Mouse (Mus musculus) midbrain, embryonic 11.5 days (tissue): ENCODE measurements around the gene Cx3cr1. TPM values are rescaled to one million over a fixed set of nuclear protein-coding genes. Genes with fewer than 3 reads are reported as not detected.

Source experiments
- ATAC-seq: fragments of 200-750 bp; cut with Nextera tagmentation; 2 replicates; pipeline ENCODE4 v1.8.0; 2017; ENCODE audit warnings: moderate TSS enrichment, moderate library complexity; ENCODE audit not compliant: low FRiP score
- DNase-seq: peaks from one replicate; pipeline ENCODE4 v3.0.0; 2015; ENCODE audit warnings: low spot score; ENCODE audit errors: missing footprints
- H3K27ac ChIP-seq: fragments of 300-500 bp; sonication (generic); 2 replicates; pipeline ENCODE4 v1.5.1; 2014; ENCODE audit warnings: low read depth, low read length
- H3K27me3 ChIP-seq: fragments of 300-500 bp; sonication (generic); 2 replicates; pipeline ENCODE4 v1.6.1; 2014; ENCODE audit warnings: mild to moderate bottlenecking, low read length, moderate library complexity, mixed read lengths; ENCODE audit not compliant: control insufficient read depth, insufficient read depth
- H3K36me3 ChIP-seq: fragments of 300-500 bp; sonication (generic); 2 replicates; pipeline ENCODE4 v1.6.1; 2014; ENCODE audit warnings: mild to moderate bottlenecking, low read length, moderate library complexity, mixed read lengths; ENCODE audit not compliant: control insufficient read depth, insufficient read depth
- H3K4me1 ChIP-seq: fragments of 300-500 bp; sonication (generic); 2 replicates; pipeline ENCODE4 v1.6.1; 2014; ENCODE audit warnings: low read length; ENCODE audit not compliant: control insufficient read depth, insufficient read depth
- H3K4me2 ChIP-seq: fragments of 300-500 bp; sonication (generic); 2 replicates; pipeline ENCODE4 v1.6.1; 2014; ENCODE audit warnings: mild to moderate bottlenecking, moderate library complexity
- H3K4me3 ChIP-seq: fragments of 300-500 bp; sonication (generic); 2 replicates; pipeline ENCODE4 v1.5.1; 2014; ENCODE audit warnings: low read depth, low read length
- H3K9ac ChIP-seq: fragments of 300-500 bp; sonication (generic); 2 replicates; pipeline ENCODE4 v1.6.1; 2014; ENCODE audit warnings: low read length
- H3K9me3 ChIP-seq: fragments of 300-500 bp; sonication (generic); 2 replicates; pipeline ENCODE4 v1.6.1; 2016; ENCODE audit warnings: low read length; ENCODE audit not compliant: control insufficient read depth
- WGBS: fragments of 180-500 bp; shearing (Covaris S2); extraction: QIAGEN DNeasy Blood & Tissue Kit; methylation state at CpG from one replicate; pipeline ENCODE4 v1.1.7; 2014; 5-methylcytosine and 5-hydroxymethylcytosine counted together
- polyA plus RNA-seq: library from polyadenylated mRNA; unstranded; fragments of >200 nt; fragmentation: Nextera tagmentation; extraction: Ambion mirVana; gene quantifications from 2 replicates; pipeline ENCODE4 v1.2.1, GENCODE M21; 2014

The Cx3cr1 gene
- polyA plus RNA-seq, 1 experiment from 2014 or later, result 2.9 TPM

DNA sequence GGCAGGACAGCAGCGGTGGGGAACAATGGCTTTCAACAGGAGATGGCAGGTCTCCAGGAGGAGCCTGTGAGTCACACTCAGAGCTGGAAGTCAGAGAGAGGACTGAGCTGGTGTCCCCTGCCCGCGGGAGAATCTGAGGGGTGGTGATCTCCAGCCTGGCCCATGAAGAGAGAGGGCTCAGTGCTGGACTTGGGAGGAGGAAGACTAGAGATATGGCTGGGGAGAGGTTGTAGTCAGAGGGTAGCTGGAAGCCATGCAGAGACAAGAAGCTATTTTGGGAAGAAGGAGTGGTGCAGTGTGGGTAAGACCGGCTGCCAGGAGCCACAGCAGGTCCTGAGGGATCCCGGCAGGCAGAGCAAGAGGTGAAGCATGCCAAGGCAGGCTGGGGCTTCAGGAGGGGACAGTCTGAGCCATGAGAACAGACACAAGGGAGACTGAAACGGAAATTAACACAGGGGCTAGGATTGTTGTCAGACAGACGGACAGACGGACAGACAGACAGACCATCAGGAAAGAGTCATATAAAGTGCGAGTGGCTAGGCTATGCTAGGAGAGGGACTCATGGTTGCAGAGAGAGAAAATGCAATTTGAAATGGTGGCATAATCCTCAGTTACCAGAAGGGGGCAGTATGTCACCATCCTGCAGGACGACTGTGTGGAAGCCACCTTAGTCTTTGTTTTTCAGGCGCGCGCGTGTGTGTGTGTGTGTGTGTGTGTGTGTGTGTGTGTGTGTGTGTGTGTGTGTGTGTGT lies 42.1 kb downstream of the Cx3cr1 start:
- 34% methylated on average over 13 of the region's 14 CpGs for WGBS
- Histone ChIP-seq H3K27ac (no peak overlapping the region), H3K9ac (no peak overlapping the region), H3K27me3 (no peaks in the 10 kb centered on the region), H3K4me2 (no peak overlapping the region), H3K36me3 (no peaks in the 10 kb centered on the region), H3K4me3 (no peak overlapping the region), H3K4me1 (no peaks in the 10 kb centered on the region), H3K9me3 (no peaks in the 10 kb centered on the region)
- ATAC-seq (peak; percentile 52; the same call in 1 of the 2 replicates), DNase-seq (peak; percentile 93)

- ATAC-seq, result no peak
- H3K4me2 ChIP-seq, result no peak overlapping the region
- no peak overlapping the region for H3K27ac ChIP-seq
- no peak for DNase-seq
- H3K4me3 ChIP-seq, result no peak overlapping the region
- H3K9me3 ChIP-seq, result no peaks in the 10 kb centered on the region
- no peaks in the 10 kb centered on the region for H3K4me1 ChIP-seq
- no peaks in the 10 kb centered on the region for H3K36me3 ChIP-seq
- no peaks in the 10 kb centered on the region for H3K27me3 ChIP-seq
- WGBS, result 78% methylated on average over 5 of the region's 5 CpGs
- no peak overlapping the region for H3K9ac ChIP-seq
These were observed 45.1 kb downstream of the Cx3cr1 start for GRCm38 (mm10) chr9:120024625-120025024.

- H3K4me1 ChIP-seq, result no peaks in the 10 kb centered on the region
- H3K9me3 ChIP-seq, result no peaks in the 10 kb centered on the region
- no peak for ATAC-seq
- H3K4me2 ChIP-seq, result no peak overlapping the region
- 83% methylated on average over 10 of the region's 10 CpGs for WGBS
- H3K27me3 ChIP-seq, result no peaks in the 10 kb centered on the region
- DNase-seq, result no peak
- H3K27ac ChIP-seq, result no peak overlapping the region
- H3K9ac ChIP-seq, result no peak overlapping the region
- H3K4me3 ChIP-seq, result no peak overlapping the region
- no peaks in the 10 kb centered on the region for H3K36me3 ChIP-seq
These were observed 45.5 kb downstream of the Cx3cr1 start for GRCm38 (mm10) chr9:120024171-120024570.

DNA sequence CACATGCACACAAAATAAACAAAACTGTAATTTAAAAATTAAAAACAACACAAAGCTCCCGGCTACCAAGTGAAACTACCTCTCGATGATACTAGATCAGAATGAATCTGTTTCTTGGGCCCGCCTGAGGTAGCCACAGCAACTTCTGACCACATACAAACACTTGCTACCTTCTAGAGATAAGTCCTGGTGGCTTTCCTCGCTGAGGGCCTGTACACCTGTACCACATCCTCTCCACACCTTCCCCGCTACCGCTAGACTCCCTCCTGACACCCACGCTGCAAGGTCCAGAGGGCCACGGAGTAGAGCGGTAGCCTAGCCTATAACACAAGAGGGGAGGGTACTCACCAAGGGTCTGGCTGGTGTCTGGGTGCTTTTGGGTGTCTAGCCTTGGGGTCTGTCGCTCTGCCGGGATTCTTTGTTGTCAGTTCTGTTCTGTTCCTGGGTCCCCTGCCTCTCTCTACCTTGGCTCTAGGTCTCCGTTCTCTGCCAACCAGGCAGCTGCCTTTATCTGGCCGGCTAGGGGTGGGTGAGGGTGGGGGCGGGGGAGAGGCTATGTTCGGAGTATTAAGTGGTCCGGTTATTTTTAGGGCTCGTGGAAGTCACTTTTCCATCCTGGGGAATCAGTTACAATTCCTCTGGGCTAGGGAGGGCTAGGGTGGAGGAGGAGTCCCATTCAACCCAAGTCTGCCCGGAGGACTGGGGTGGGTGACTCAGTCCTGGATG lies 46.4 kb downstream of the Cx3cr1 start, which contains the start of gene Xirp1:
Gene Xirp1, minus strand, starts transcription at position 513 of the 726 bp plus-strand sequence.
- WGBS, result 86% methylated on average over 18 of the region's 18 CpGs
- Histone ChIP-seq H3K27me3 (no peaks in the 10 kb centered on the region), H3K4me3 (no peak within 1 kb of the TSS), H3K36me3 (no peaks in the 10 kb centered on the region), H3K9me3 (no peaks in the 10 kb centered on the region), H3K27ac (no peak within 1 kb of the TSS), H3K9ac (no peak within 1 kb of the TSS), H3K4me1 (no peaks in the 10 kb centered on the region), H3K4me2 (no peak within 1 kb of the TSS)
- ATAC-seq, result no peak
- DNase-seq, result no peak

- Histone ChIP-seq H3K27me3 (no peaks in the 10 kb centered on the region), H3K36me3 (no peaks in the 10 kb centered on the region), H3K4me3 (no peak overlapping the region), H3K4me2 (no peak overlapping the region), H3K27ac (no peak overlapping the region), H3K9me3 (no peaks in the 10 kb centered on the region), H3K4me1 (no peaks in the 10 kb centered on the region), H3K9ac (no peak overlapping the region)
- 78% methylated on average over 5 of the region's 5 CpGs for WGBS
- DNase-seq (no peak), ATAC-seq (no peak)
These were observed 48.5 kb downstream of the Cx3cr1 start for GRCm38 (mm10) chr9:120021164-120021563.

GRCm38 (mm10) chr9:120020285-120020890 lies 49.3 kb downstream of the Cx3cr1 start:
- Histone ChIP-seq H3K27ac (no peak overlapping the region), H3K9me3 (no peaks in the 10 kb centered on the region), H3K4me2 (no peak overlapping the region), H3K4me1 (no peaks in the 10 kb centered on the region), H3K4me3 (no peak overlapping the region), H3K9ac (no peak overlapping the region), H3K27me3 (no peaks in the 10 kb centered on the region), H3K36me3 (no peaks in the 10 kb centered on the region)
- ATAC-seq, result no peak
- DNase-seq, result peak; percentile 97
- WGBS, result 45% methylated on average over 7 of the region's 7 CpGs

- no peak overlapping the region; the same call in 1 of the 2 replicates for H3K9ac ChIP-seq
- no peak overlapping the region for H3K27ac ChIP-seq
- no peak overlapping the region for H3K4me2 ChIP-seq
- no peaks in the 10 kb centered on the region for H3K4me1 ChIP-seq
- H3K9me3 ChIP-seq, result no peaks in the 10 kb centered on the region
- no peak overlapping the region for H3K4me3 ChIP-seq
- H3K27me3 ChIP-seq, result no peaks in the 10 kb centered on the region
- DNase-seq, result no peak
- ATAC-seq, result no peak
- no peaks in the 10 kb centered on the region for H3K36me3 ChIP-seq
- WGBS, result 78% methylated on average over 10 of the region's 10 CpGs
These were observed 52.7 kb downstream of the Cx3cr1 start for GRCm38 (mm10) chr9:120016956-120017355.

- 63% methylated on average over 6 of the region's 6 CpGs for WGBS
These were observed 54.9 kb downstream of the Cx3cr1 start for GRCm38 (mm10) chr9:120014828-120015227.

More at GRCm38 (mm10) chr9:120014828-120015227, 54.9 kb downstream of the Cx3cr1 start:
- Histone ChIP-seq H3K27ac (no peak overlapping the region), H3K9ac (no peak overlapping the region), H3K36me3 (no peaks in the 10 kb centered on the region), H3K27me3 (no peaks in the 10 kb centered on the region), H3K9me3 (no peaks in the 10 kb centered on the region), H3K4me3 (no peak overlapping the region), H3K4me1 (peaks cover 7% of the 10 kb centered on the region; the same call in 1 of the 2 replicates), H3K4me2 (no peak overlapping the region)
- ATAC-seq (no peak), DNase-seq (no peak)
